Mouse (Mus musculus): Measurements from ENCODE around the gene Cog5.

DNA sequence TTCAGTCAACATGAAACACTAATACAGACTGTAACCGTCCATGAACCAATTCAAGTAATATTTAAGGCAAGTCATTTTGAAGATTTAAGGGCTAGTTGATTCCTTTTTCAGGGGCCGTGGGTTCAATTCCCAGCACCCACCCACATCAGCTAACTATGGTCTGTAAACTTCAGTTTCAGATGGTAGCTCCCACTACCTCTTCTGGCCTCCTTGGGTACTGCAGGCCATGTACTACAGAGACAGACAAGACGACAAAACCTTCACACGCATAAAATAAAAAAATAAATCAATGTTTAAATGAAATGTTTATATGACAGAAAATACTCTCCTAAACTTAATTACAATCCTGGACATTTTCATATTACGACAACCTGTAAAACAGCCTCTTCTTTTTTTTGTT is 292.8 kb downstream of the Cog5 start:
- 0 out of 2 replicates have a peak, but pooled peaks have one; percentile 7 for TF ChIP-seq CTCF (IDR thresholded peaks at IDR 0.05; ENCODE audit: control insufficient read depth, insufficient read depth, low read length)
- no peak for TF ChIP-seq POLR2A (IDR thresholded peaks at IDR 0.05; ENCODE audit: borderline replicate concordance, control insufficient read depth, low read depth, low read length)

All from bone marrow, adult 2 months (tissue).